Mouse (Mus musculus) heart, embryonic 14.5 days (tissue): ENCODE measurements at regions not wholly inside any gene's neighbourhood (a gene's known extent, or its start where the extent isn't known, plus 50 kb on each side); places are given as distances from the start of the nearest gene placed in this dataset.

Source experiments
- ATAC-seq: fragments of 200-750 bp; cut with Nextera tagmentation; 2 replicates; pipeline ENCODE4 v1.8.0; 2017; ENCODE audit warnings: low read depth, moderate TSS enrichment; ENCODE audit not compliant: insufficient number of reproducible peaks, insufficient read depth, low FRiP score
- H3K27ac ChIP-seq, 2 experiments: fragments of 200-500 bp in 1 of 2; fragments of 300-500 bp in 1 of 2; sonication (generic) in 1 of 2; replicated peaks in 1 of 2; 2 replicates each; pipeline ENCODE4 v1.5.1; 2012 to 2014; ENCODE audit warnings: low read depth in 2 of 2, low read length in 2 of 2, control low read depth in 1 of 2, mild to moderate bottlenecking in 1 of 2, mixed read lengths in 1 of 2; ENCODE audit not compliant: control insufficient read depth in 1 of 2, insufficient read depth in 1 of 2
- H3K27me3 ChIP-seq: fragments of 300-500 bp; sonication (generic); 2 replicates; pipeline ENCODE4 v1.6.1; 2014; ENCODE audit warnings: mild to moderate bottlenecking, low read length, control low read depth; ENCODE audit not compliant: control insufficient read depth, insufficient read depth
- H3K36me3 ChIP-seq: fragments of 300-500 bp; sonication (generic); 2 replicates; pipeline ENCODE4 v1.6.1; 2014; ENCODE audit warnings: mild to moderate bottlenecking, control low read depth, low read length, mixed read lengths; ENCODE audit not compliant: control insufficient read depth, insufficient read depth
- H3K4me1 ChIP-seq, 2 experiments: fragments of 200-500 bp in 1 of 2; fragments of 300-500 bp in 1 of 2; sonication (generic) in 1 of 2; 2 replicates each; pipeline ENCODE4 v1.6.1; 2012 to 2014; ENCODE audit warnings: low read length in 2 of 2, control low read depth in 1 of 2, mixed read lengths in 1 of 2; ENCODE audit not compliant: control insufficient read depth in 2 of 2, insufficient read depth in 2 of 2
- H3K4me2 ChIP-seq: fragments of 300-500 bp; sonication (generic); 2 replicates; pipeline ENCODE4 v1.6.1; 2014; ENCODE audit warnings: mild to moderate bottlenecking, low read length
- H3K4me3 ChIP-seq, 2 experiments: fragments of 200-500 bp in 1 of 2; fragments of 300-500 bp in 1 of 2; sonication (generic) in 1 of 2; 2 replicates each; pipeline ENCODE4 v1.5.1; 2012 to 2014; ENCODE audit warnings: low read length in 2 of 2, mild to moderate bottlenecking in 2 of 2, control low read depth in 1 of 2, low read depth in 1 of 2, moderate library complexity in 1 of 2; ENCODE audit not compliant: control insufficient read depth in 1 of 2, insufficient read depth in 1 of 2
- H3K9ac ChIP-seq: fragments of 300-500 bp; sonication (generic); 2 replicates; pipeline ENCODE4 v1.6.1; 2014; ENCODE audit warnings: mild to moderate bottlenecking, low read length
- H3K9me3 ChIP-seq: fragments of 300-500 bp; sonication (generic); 2 replicates; pipeline ENCODE4 v1.6.1; 2016; ENCODE audit warnings: low read length, control low read depth; ENCODE audit not compliant: control insufficient read depth
- WGBS: fragments of 180-500 bp; shearing (Covaris S2); extraction: QIAGEN DNeasy Blood & Tissue Kit; methylation state at CpG from one replicate; pipeline ENCODE4 v1.1.7; 2014; 5-methylcytosine and 5-hydroxymethylcytosine counted together

DNA sequence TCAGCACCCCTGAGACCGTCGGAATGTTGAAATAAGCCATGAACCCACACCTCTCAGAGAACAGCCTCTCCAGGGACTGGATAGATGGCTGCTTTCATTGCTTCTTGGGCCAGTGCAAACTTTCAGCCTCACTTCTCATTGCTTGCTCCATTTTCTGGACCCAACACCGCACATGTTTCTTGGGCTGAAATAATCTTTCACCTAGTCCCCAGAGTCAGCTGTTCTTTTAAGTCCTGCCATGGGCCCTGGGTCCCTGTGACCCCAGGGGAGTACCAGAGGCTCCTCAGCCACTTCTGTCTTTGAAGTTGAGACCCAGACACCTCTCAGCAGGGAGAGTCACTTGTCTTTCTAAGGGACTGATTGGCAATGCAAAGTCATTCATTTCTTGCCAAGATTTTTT lies 201.4 kb downstream of the Fndc1 start:
- WGBS, result 61% methylated on average over 3 of the region's 3 CpGs
- H3K4me1 ChIP-seq, result no peaks in the 10 kb centered on the region
- H3K9me3 ChIP-seq, result peaks cover 9% of the 10 kb centered on the region
- no peaks in the 10 kb centered on the region for H3K27me3 ChIP-seq
- no peak for ATAC-seq
- no peaks in the 10 kb centered on the region for H3K36me3 ChIP-seq
- no peak overlapping the region for H3K4me2 ChIP-seq
- H3K4me3 ChIP-seq, result no peak overlapping the region
- no peak overlapping the region for H3K9ac ChIP-seq
- no peak overlapping the region for H3K27ac ChIP-seq

- no peak overlapping the region for H3K27ac ChIP-seq
- H3K27me3 ChIP-seq, result no peaks in the 10 kb centered on the region
- 76% methylated on average over 3 of the region's 3 CpGs for WGBS
- no peaks in the 10 kb centered on the region for H3K36me3 ChIP-seq
- H3K9ac ChIP-seq, result no peak overlapping the region
- no peak for ATAC-seq
- no peak overlapping the region for H3K4me2 ChIP-seq
- no peaks in the 10 kb centered on the region; the same call in 1 of the 2 replicates for H3K9me3 ChIP-seq
- no peak overlapping the region for H3K4me3 ChIP-seq
- H3K4me1 ChIP-seq, result no peaks in the 10 kb centered on the region
Measured at GRCm38 (mm10) chr17:7623392-7623791, 203.7 kb downstream of the Fndc1 start.

DNA sequence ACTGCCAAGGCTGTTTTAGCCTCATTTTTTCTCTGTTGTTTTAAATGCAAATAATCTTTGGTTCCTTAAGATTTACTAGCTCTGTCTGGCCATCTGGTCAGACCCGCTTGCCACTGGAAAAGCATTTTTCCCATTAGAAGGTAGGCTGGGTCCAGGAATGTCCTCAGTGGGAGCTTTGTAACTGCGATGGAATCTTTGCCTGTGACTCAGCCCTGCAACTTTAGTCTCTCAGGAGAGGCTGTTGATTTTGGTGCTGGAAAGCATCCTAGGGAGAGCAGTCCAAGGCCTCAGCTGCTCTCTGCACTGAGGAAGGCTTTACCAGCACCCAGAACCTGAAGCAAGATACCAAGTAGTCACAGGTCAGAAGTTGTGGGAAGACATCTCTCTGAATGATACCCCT lies 205.8 kb downstream of the Fndc1 start:
- H3K9ac ChIP-seq, result no peak overlapping the region
- no peak for ATAC-seq
- H3K4me2 ChIP-seq, result no peak overlapping the region
- 62% methylated on average over 2 of the region's 2 CpGs for WGBS
- no peak overlapping the region for H3K4me3 ChIP-seq
- H3K9me3 ChIP-seq, result no peaks in the 10 kb centered on the region; the same call in 1 of the 2 replicates
- no peaks in the 10 kb centered on the region for H3K36me3 ChIP-seq
- no peaks in the 10 kb centered on the region for H3K4me1 ChIP-seq
- no peak overlapping the region for H3K27ac ChIP-seq
- no peaks in the 10 kb centered on the region for H3K27me3 ChIP-seq

DNA sequence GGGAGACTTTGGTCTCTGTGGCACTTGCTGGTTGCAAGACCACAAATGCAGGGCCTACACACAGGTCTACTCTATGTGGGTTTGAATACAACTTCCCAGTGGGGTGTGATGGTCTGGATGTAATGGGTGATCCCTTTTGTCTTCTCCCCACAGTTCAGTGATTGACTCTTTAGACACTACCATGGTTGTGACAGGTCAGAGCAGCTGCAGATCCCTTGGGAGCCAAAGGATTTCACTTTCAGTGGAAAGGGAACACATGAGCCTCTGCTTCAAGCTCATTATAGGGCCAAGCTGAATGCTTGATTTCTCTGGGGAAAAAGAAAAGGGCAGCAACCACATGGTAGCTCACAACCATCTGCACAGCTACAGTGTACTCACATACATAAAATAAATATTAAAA lies 206.9 kb downstream of the Fndc1 start:
- Histone ChIP-seq H3K4me1 (no peaks in the 10 kb centered on the region), H3K9me3 (no peaks in the 10 kb centered on the region; the same call in 1 of the 2 replicates), H3K27me3 (no peaks in the 10 kb centered on the region), H3K4me2 (no peak overlapping the region), H3K9ac (no peak overlapping the region), H3K36me3 (no peaks in the 10 kb centered on the region), H3K4me3 (no peak overlapping the region), H3K27ac (no peak overlapping the region)
- ATAC-seq, result no peak

- 64% methylated on average over 5 of the region's 5 CpGs for WGBS
- no peak overlapping the region for H3K9ac ChIP-seq
- H3K27me3 ChIP-seq, result no peaks in the 10 kb centered on the region
- H3K27ac ChIP-seq, result no peak overlapping the region
- H3K36me3 ChIP-seq, result no peaks in the 10 kb centered on the region
- no peak overlapping the region for H3K4me2 ChIP-seq
- no peaks in the 10 kb centered on the region; the same call in 1 of the 2 replicates for H3K9me3 ChIP-seq
- no peaks in the 10 kb centered on the region for H3K4me1 ChIP-seq
- ATAC-seq, result no peak
- no peak overlapping the region for H3K4me3 ChIP-seq
Measured at GRCm38 (mm10) chr17:7619641-7620040, 207.5 kb downstream of the Fndc1 start.

DNA sequence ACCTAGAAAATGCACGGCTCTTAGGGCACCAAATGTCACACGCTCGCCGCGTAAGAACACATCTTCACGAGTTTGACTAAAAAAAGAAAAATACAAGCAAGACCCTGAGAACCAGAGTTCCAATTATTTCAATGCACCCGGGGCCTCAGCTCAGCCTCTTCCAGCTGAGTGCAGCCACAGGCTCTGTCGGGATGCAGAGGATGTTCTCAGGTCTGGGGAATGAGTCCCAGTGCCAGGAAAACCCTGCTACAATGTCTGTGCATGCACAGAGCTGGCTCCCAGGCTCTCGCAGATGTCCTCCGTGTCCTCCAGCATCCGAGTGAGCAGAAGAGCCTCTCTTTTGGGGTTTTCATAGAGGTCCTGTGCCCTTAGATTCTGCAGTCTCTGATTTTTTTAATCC lies 219.1 kb downstream of the Fndc1 start:
- Histone ChIP-seq H3K36me3 (no peaks in the 10 kb centered on the region), H3K9ac (no peak overlapping the region), H3K27ac (no peak overlapping the region), H3K4me2 (no peak overlapping the region), H3K4me1 (no peaks in the 10 kb centered on the region), H3K9me3 (peaks cover 3% of the 10 kb centered on the region; the same call in 1 of the 2 replicates), H3K4me3 (no peak overlapping the region), H3K27me3 (no peaks in the 10 kb centered on the region)
- WGBS, result 73% methylated on average over 11 of the region's 11 CpGs
- ATAC-seq, result no peak

GRCm38 (mm10) chr17:7607431-7607830 lies 219.7 kb downstream of the Fndc1 start:
- H3K9me3 ChIP-seq, result peaks cover 3% of the 10 kb centered on the region; the same call in 1 of the 2 replicates
- 65% methylated on average over 4 of the region's 4 CpGs for WGBS
- no peak overlapping the region for H3K27ac ChIP-seq
- ATAC-seq, result no peak
- no peaks in the 10 kb centered on the region for H3K36me3 ChIP-seq
- H3K4me2 ChIP-seq, result no peak overlapping the region
- H3K4me3 ChIP-seq, result no peak overlapping the region
- no peaks in the 10 kb centered on the region for H3K27me3 ChIP-seq
- H3K9ac ChIP-seq, result no peak overlapping the region
- no peaks in the 10 kb centered on the region for H3K4me1 ChIP-seq

DNA sequence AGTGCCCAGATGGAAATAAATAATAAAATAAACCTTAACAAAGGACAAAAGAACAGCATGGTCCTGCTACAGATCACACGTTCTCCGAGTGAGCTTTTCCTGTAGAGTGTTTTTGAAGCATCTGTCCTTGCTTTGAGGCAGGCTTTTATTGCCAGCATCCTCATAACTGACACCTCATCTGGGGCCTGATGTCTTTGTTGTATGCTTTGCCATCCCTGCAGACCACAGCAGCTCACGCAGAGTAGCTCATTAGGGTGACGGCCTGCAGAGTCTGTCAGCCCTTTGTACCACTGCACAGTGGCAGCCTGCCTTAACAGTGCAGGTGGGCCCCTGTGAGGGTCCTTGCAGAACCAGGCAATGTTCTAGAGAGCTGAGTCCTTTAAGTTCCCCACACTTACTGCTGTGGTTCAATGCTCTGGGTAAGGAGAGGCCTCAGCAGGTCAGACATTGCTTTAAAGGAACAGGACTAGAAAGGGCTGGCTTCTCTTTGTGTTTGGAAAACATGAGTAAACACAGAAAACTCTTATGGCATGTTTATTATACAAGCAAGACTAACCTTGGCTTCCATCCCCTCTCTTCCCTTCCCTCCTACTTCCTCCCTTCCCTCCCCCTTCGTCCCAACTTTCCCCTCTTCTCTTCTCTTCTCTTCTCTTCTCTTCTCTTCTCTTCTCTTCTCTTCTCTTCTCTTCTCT lies 219.7 kb upstream of the Unc93a2 start:
- H3K4me3 ChIP-seq, result no peak overlapping the region
- 80% methylated on average over 5 of the region's 5 CpGs for WGBS
- peaks cover 0 to 5% of the 10 kb centered on the region in 2 experiments; a peak in 2 of 4 replicates for H3K4me1 ChIP-seq
- ATAC-seq, result no peak
- H3K9ac ChIP-seq, result no peak overlapping the region
- peaks cover 3% of the 10 kb centered on the region; the same call in 1 of the 2 replicates for H3K9me3 ChIP-seq
- no peaks in the 10 kb centered on the region for H3K36me3 ChIP-seq
- H3K27me3 ChIP-seq, result no peaks in the 10 kb centered on the region
- H3K27ac ChIP-seq, result no peak overlapping the region
- H3K4me2 ChIP-seq, result no peak overlapping the region
